Mouse (Mus musculus) kidney, adult 11 months (tissue): ENCODE measurements at regions not wholly inside any gene's neighbourhood (a gene's known extent, or its start where the extent isn't known, plus 50 kb on each side); places are given as distances from the start of the nearest gene placed in this dataset.
"Not testable (repeated sequence)": the region's sequence is repeated elsewhere in the genome, so short reads cannot be mapped to it uniquely, and the experiment has no call there.

Source experiments
- DNase-seq: peaks from one replicate; pipeline ENCODE4 v3.0.0; 2022

- no peak for DNase-seq
These were observed 152.7 kb upstream of the Ipo5 start for GRCm38 (mm10) chr14:120758200-120758830.

GRCm38 (mm10) chr14:120762168-120762567 is 148.9 kb upstream of the Ipo5 start:
- peak; percentile 9 for DNase-seq

DNA sequence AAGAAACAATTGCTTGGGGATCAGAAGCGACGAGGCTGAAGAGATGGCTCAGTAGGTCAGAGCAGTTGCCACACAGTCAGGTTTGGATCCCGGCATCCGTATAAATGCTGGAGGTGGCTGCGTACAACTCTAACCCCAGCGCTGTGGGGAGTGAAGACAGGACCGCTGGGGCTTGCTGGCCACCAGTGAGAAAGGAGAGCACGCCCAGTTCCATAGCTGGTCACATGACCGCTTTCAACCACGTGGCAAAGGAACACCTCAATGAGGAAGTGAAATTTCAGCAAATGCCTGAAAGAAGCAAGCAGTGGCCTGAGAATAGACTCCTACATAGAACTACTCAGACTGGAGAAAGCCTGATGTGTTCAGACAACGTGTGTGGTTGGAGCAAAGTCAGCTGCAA is 148.3 kb upstream of the Ipo5 start:
- peak; percentile 16 for DNase-seq

DNA sequence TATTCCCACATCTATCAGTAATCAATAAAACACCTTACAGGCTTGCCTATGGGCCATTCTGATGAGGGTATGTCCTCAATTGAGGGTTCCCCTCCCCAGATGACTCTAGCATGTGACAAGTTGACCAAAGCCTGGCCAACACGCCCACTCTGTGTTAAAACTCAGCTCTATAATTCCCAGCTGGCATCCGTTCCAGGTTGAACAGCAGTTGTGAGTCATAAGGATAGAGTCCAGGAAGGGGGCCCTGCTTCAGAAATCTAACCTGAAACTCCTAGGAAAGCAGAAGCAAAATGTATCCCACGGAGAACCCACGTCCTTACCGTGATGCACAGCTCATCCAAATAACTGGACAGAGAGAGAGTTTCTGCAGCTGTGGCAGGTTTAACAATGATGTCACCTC is 147.2 kb upstream of the Ipo5 start:
- DNase-seq = no peak

GRCm38 (mm10) chr14:120764386-120764785 is 146.6 kb upstream of the Ipo5 start:
- DNase-seq = no peak

DNA sequence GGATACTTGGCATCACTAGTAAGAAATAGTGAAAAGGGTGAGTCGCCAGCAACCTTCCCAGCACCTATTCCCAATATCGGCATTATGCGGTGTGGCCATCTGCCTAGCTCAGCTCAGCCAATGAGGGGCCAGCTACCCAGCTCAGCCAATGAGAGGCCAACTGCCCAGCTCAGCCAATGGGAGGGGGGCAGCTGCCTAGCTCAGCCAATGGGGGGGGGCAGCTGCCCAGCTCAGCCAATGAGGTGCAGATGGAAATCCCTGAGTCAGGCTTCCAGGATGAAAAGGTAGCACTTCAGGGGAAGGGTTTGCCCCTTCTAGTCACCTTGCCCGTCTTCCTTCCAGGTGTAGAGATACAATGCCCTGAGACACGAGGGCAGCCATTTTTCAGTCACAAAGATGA is 144.6 kb upstream of the Ipo5 start:
- no peak for DNase-seq

DNA sequence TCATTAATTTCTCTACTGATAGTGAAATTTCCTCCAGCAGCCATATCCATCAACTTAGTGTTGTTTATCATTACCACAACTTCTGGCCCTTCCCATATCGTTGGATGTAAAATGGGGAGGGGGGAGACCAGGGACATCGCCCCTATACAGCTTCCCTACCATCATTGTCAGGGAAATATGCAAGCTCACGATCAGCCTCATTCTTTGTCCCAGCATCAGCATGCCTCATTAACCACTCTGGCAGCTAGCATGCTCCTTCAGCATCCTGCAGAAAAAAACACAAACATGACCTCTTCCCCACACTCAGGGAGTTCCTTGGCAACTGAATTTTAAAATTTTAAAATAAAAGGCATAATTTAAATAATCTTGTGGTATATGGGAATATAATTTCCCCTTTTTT is 140.4 kb upstream of the Ipo5 start:
- no peak for DNase-seq

DNA sequence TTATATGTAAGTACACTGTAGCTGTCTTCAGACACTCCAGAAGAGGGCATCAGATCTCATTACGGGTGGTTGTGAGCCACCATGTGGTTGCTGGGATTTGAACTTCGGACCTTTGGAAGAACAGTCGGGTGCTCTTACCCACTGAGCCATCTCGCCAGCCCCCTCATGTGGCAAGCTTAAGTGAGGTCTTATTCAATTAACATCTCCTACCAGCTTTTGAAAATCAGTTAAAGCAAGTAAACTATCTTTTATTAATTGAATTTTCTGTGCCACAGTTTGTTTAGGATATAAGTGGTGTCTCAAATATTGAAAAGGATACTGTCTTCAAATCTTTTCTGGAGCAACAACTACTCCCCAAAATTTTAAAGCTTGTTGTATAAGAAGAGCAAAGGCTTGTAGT is 138.0 kb upstream of the Ipo5 start:
- not testable (repeated sequence) for DNase-seq

GRCm38 (mm10) chr14:120791828-120792554 is 119.0 kb upstream of the Ipo5 start:
- no peak for DNase-seq

- DNase-seq = no peak
These were observed 113.0 kb upstream of the Ipo5 start for GRCm38 (mm10) chr14:120797916-120798490.

- DNase-seq = no peak
These were observed 107.8 kb upstream of the Ipo5 start for GRCm38 (mm10) chr14:120803191-120803590.

DNA sequence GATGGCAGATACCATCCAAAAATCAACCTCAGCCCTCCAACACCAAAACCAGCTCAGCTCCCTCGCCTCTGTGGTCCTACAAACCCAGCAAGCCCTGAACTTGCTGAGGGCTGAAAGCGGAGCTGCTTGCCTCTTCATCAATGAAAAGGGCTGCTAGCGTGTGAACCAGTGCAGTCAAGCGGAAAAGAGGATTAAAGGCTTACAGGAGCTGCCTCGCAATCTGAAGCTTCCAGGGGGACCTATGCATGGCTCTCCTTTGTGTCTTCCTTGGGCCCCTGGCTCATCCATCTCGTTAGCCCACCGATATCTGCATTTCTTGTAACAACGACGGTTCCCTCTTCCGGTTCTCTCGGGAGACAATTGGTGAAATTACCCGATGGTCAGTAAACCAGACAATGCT is 107.3 kb upstream of the Ipo5 start:
- no peak for DNase-seq

GRCm38 (mm10) chr14:120804183-120804848 is 106.7 kb upstream of the Ipo5 start:
- DNase-seq = no peak

- no peak for DNase-seq
These were observed 105.9 kb upstream of the Ipo5 start for GRCm38 (mm10) chr14:120805137-120805536.

DNA sequence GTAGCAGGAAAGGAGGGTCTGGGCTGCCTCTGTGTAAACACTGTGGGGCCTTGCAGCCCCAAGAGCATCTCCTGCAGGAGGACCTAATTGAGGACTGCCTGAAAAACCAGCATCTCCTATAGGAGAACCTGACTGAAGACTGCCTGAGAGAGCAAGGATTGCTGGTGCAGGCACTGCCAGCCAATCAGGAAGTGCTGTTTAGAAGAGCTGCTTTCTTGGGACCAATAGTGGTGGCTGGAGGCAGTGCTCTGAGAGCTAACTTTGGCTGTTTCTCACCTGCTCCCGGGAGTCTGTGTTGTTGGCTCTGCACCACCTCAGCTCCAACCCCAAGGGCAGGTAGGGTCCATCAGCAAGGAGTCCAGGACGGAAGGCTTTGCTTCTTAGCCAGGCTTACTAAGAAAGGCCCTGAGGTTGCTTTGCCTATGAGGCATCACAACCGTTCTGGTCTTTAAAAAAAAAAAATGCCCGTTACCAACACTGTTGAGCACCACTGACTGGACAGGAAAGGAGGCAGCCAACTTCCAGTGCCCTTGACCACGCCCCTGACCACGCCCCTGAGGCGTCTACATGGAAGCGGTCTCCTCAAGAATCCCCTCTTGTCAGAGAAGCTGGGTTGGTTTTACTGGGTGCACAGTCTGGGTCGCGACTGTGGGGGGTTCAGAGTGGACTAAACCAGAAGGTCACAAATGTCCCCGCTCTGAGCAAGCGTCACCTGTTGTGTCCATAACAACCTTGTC is 105.0 kb upstream of the Ipo5 start:
- DNase-seq = not testable (repeated sequence)

GRCm38 (mm10) chr14:120806553-120806893 is 104.5 kb upstream of the Ipo5 start:
- DNase-seq = peak; percentile 45

DNA sequence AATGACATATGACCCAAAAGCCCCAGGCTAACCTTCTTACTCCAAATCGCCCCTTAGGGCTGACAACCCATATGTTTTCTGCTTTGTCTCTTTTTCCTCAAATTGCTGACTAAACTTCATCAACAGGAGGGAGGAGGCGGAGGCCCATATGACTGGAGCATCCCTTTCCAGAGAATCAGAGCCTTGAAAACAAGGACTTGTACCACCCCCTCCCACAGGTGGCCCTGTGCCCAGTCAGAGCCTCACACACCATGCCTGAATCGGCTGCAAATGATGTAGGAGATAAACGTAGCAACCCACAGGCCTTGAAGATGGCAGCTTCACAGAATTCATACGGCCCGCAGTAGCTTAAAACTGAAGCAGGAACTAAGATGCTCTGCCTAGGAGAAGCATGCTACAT is 101.7 kb upstream of the Ipo5 start:
- DNase-seq = no peak

GRCm38 (mm10) chr14:120813938-120814337 is 97.1 kb upstream of the Ipo5 start:
- DNase-seq = no peak

GRCm38 (mm10) chr14:120815126-120815525 is 95.9 kb upstream of the Ipo5 start:
- DNase-seq = not testable (repeated sequence)

- no peak for DNase-seq
These were observed 94.5 kb upstream of the Ipo5 start for GRCm38 (mm10) chr14:120816529-120816928.

DNA sequence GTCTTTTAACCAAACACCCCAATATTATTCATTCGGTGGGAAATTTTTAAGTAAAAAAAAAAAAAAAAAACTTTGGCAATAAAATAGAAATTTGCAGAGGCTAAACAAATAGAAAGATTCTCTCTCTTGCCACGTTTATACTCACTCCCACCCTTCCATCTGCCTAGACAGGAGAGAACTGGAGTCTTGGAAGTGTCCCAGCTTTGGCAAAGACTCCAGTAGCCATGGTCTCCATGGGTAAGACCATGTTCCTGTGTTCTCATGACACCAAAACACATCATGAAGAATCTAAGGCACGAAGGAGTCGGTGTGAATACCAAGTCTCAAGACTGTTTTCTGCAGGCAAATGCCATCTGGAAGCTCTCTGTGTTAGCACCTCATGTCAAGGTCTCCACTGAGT is 84.8 kb upstream of the Ipo5 start:
- no peak for DNase-seq

DNA sequence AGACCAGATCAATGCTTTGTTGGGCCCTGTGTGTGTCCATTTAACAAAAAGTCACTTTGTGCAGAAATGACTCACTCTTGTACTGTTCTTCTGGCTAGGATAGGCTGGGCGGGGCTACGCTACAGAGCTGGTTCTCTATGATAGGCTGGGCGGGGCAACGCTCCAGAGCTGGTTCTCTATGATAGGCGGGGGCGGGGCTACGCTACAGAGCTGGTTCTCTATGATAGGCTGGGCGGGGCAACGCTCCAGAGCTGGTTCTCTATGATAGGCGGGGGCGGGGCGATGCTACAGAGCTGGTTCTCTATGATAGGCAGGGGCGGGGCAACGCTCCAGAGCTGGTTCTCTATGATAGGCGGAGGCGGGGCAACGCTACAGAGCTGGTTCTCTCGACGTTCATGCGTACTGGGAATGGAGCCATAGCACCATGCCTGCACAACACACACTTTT is 80.6 kb upstream of the Ipo5 start:
- DNase-seq = not testable (repeated sequence)

- DNase-seq = no peak
These were observed 79.6 kb upstream of the Ipo5 start for GRCm38 (mm10) chr14:120831397-120831796.
